Mouse (Mus musculus): ENCODE measurements around the gene Slf2. TPM values are rescaled to one million over a fixed set of nuclear protein-coding genes. Genes with fewer than 3 reads are reported as not detected.

Slf2 gene
- polyA plus RNA-seq, 1 experiment from 2014 or later, result 57.3 TPM

GRCm38 (mm10) chr19:44929663-44930062 lies 1.3 kb upstream of the Slf2 start:
- H3K9me3 ChIP-seq (replicated peaks; ENCODE audit: control insufficient read depth, low read length), result no peaks in the 10 kb centered on the region
- no peak for DNase-seq (ENCODE audit: low spot score)
- 42% methylated on average over 10 of the region's 10 CpGs for WGBS
- H3K4me3 ChIP-seq (ENCODE audit: low read depth, low read length), result no peak overlapping the region
- no peaks in the 10 kb centered on the region for H3K4me1 ChIP-seq (ENCODE audit: control insufficient read depth, insufficient read depth, low read length)
- H3K27me3 ChIP-seq (ENCODE audit: control insufficient read depth, insufficient read depth, low read length), result no peaks in the 10 kb centered on the region
- no peak for ATAC-seq (replicated peaks; ENCODE audit: insufficient number of reproducible peaks, low FRiP score, low TSS enrichment, low read depth)
- H3K36me3 ChIP-seq (replicated peaks; ENCODE audit: control insufficient read depth, insufficient read depth, low read depth, low read length), result no peaks in the 10 kb centered on the region
- H3K9ac ChIP-seq (replicated peaks; ENCODE audit: low read length), result no peak overlapping the region
- H3K27ac ChIP-seq (replicated peaks; ENCODE audit: low read depth, low read length), result no peak overlapping the region
- no peak overlapping the region; the same call in 1 of the 2 replicates for H3K4me2 ChIP-seq (ENCODE audit: low read depth, low read length)

GRCm38 (mm10) chr19:44930122-44930521 lies 829 bp upstream of the Slf2 start:
- peak overlapping the region; percentile 70 for H3K4me2 ChIP-seq (ENCODE audit: low read depth, low read length)
- H3K27ac ChIP-seq (replicated peaks; ENCODE audit: low read depth, low read length), result no peak overlapping the region
- no peaks in the 10 kb centered on the region for H3K4me1 ChIP-seq (ENCODE audit: control insufficient read depth, insufficient read depth, low read length)
- ATAC-seq (replicated peaks; ENCODE audit: insufficient number of reproducible peaks, low FRiP score, low TSS enrichment, low read depth) (no peak), DNase-seq (ENCODE audit: low spot score) (no peak)
- peak overlapping the region; percentile 99 for H3K4me3 ChIP-seq (ENCODE audit: low read depth, low read length)
- no peaks in the 10 kb centered on the region for H3K27me3 ChIP-seq (ENCODE audit: control insufficient read depth, insufficient read depth, low read length)
- H3K36me3 ChIP-seq (replicated peaks; ENCODE audit: control insufficient read depth, insufficient read depth, low read depth, low read length), result peaks cover 2% of the 10 kb centered on the region
- 26% methylated on average over 2 of the region's 2 CpGs for WGBS
- H3K9ac ChIP-seq (replicated peaks; ENCODE audit: low read length), result peak overlapping the region; percentile 90
- H3K9me3 ChIP-seq (replicated peaks; ENCODE audit: control insufficient read depth, low read length), result no peaks in the 10 kb centered on the region

GRCm38 (mm10) chr19:44931454-44931759 lies 456 bp downstream of the Slf2 start:
- peak; percentile 87 for ATAC-seq (replicated peaks; ENCODE audit: insufficient number of reproducible peaks, low FRiP score, low TSS enrichment, low read depth)
- 0% methylated on average over 15 of the region's 18 CpGs for WGBS

GRCm38 (mm10) chr19:44932051-44932450 lies 1.1 kb downstream of the Slf2 start:
- Histone ChIP-seq H3K9ac (replicated peaks; ENCODE audit: low read length) (no peak overlapping the region), H3K36me3 (replicated peaks; ENCODE audit: control insufficient read depth, insufficient read depth, low read depth, low read length) (peaks cover 5% of the 10 kb centered on the region), H3K4me1 (ENCODE audit: control insufficient read depth, insufficient read depth, low read length) (no peaks in the 10 kb centered on the region), H3K9me3 (replicated peaks; ENCODE audit: control insufficient read depth, low read length) (no peaks in the 10 kb centered on the region), H3K4me2 (ENCODE audit: low read depth, low read length) (peak overlapping the region; percentile 47), H3K27me3 (ENCODE audit: control insufficient read depth, insufficient read depth, low read length) (no peaks in the 10 kb centered on the region), H3K27ac (replicated peaks; ENCODE audit: low read depth, low read length) (no peak overlapping the region), H3K4me3 (ENCODE audit: low read depth, low read length) (peak overlapping the region; percentile 99)
- ATAC-seq (replicated peaks; ENCODE audit: insufficient number of reproducible peaks, low FRiP score, low TSS enrichment, low read depth) (no peak), DNase-seq (ENCODE audit: low spot score) (no peak)
- WGBS, result 60% methylated on average over 5 of the region's 5 CpGs

More at GRCm38 (mm10) chr19:44931454-44931759, 456 bp downstream of the Slf2 start:
- no peaks in the 10 kb centered on the region for H3K4me1 ChIP-seq (ENCODE audit: control insufficient read depth, insufficient read depth, low read length)
- no peaks in the 10 kb centered on the region for H3K9me3 ChIP-seq (replicated peaks; ENCODE audit: control insufficient read depth, low read length)
- H3K9ac ChIP-seq (replicated peaks; ENCODE audit: low read length), result peak overlapping the region; percentile 90
- peak overlapping the region; percentile 75 for H3K27ac ChIP-seq (replicated peaks; ENCODE audit: low read depth, low read length)
- peaks cover 5% of the 10 kb centered on the region for H3K36me3 ChIP-seq (replicated peaks; ENCODE audit: control insufficient read depth, insufficient read depth, low read depth, low read length)
- DNase-seq (ENCODE audit: low spot score), result peak; percentile 95
- H3K27me3 ChIP-seq (ENCODE audit: control insufficient read depth, insufficient read depth, low read length), result no peaks in the 10 kb centered on the region
- peak overlapping the region; percentile 57 for H3K4me2 ChIP-seq (ENCODE audit: low read depth, low read length)
- H3K4me3 ChIP-seq (ENCODE audit: low read depth, low read length), result peak overlapping the region; percentile 99

GRCm38 (mm10) chr19:44933136-44933535 lies 2.2 kb downstream of the Slf2 start:
- Histone ChIP-seq H3K27me3 (ENCODE audit: control insufficient read depth, insufficient read depth, low read length) (no peaks in the 10 kb centered on the region), H3K9me3 (replicated peaks; ENCODE audit: control insufficient read depth, low read length) (no peaks in the 10 kb centered on the region), H3K27ac (replicated peaks; ENCODE audit: low read depth, low read length) (no peak overlapping the region), H3K36me3 (replicated peaks; ENCODE audit: control insufficient read depth, insufficient read depth, low read depth, low read length) (peaks cover 5% of the 10 kb centered on the region), H3K4me1 (ENCODE audit: control insufficient read depth, insufficient read depth, low read length) (no peaks in the 10 kb centered on the region), H3K4me2 (ENCODE audit: low read depth, low read length) (no peak overlapping the region), H3K4me3 (ENCODE audit: low read depth, low read length) (no peak overlapping the region), H3K9ac (replicated peaks; ENCODE audit: low read length) (no peak overlapping the region)
- WGBS, result 91% methylated on average over 1 of the region's 1 CpGs
- DNase-seq (ENCODE audit: low spot score) (no peak), ATAC-seq (replicated peaks; ENCODE audit: insufficient number of reproducible peaks, low FRiP score, low TSS enrichment, low read depth) (no peak)

- H3K27me3 ChIP-seq (ENCODE audit: control insufficient read depth, insufficient read depth, low read length), result no peaks in the 10 kb centered on the region
- 97% methylated on average over 2 of the region's 2 CpGs for WGBS
- H3K4me1 ChIP-seq (ENCODE audit: control insufficient read depth, insufficient read depth, low read length), result no peaks in the 10 kb centered on the region
- no peaks in the 10 kb centered on the region for H3K9me3 ChIP-seq (replicated peaks; ENCODE audit: control insufficient read depth, low read length)
- peaks cover 7% of the 10 kb centered on the region for H3K36me3 ChIP-seq (replicated peaks; ENCODE audit: control insufficient read depth, insufficient read depth, low read depth, low read length)
- no peak overlapping the region for H3K9ac ChIP-seq (replicated peaks; ENCODE audit: low read length)
- DNase-seq (ENCODE audit: low spot score) (no peak), ATAC-seq (replicated peaks; ENCODE audit: insufficient number of reproducible peaks, low FRiP score, low TSS enrichment, low read depth) (no peak)
- no peak overlapping the region for H3K4me2 ChIP-seq (ENCODE audit: low read depth, low read length)
- no peak overlapping the region for H3K4me3 ChIP-seq (ENCODE audit: low read depth, low read length)
- no peak overlapping the region for H3K27ac ChIP-seq (replicated peaks; ENCODE audit: low read depth, low read length)
These were observed 28.7 kb downstream of the Slf2 start for GRCm38 (mm10) chr19:44959633-44960032.

GRCm38 (mm10) chr19:44965978-44966377 lies 35.0 kb downstream of the Slf2 start:
- WGBS, result 93% methylated on average over 1 of the region's 1 CpGs
- H3K4me3 ChIP-seq (ENCODE audit: low read depth, low read length), result no peak overlapping the region
- no peaks in the 10 kb centered on the region for H3K9me3 ChIP-seq (replicated peaks; ENCODE audit: control insufficient read depth, low read length)
- H3K4me1 ChIP-seq (ENCODE audit: control insufficient read depth, insufficient read depth, low read length), result no peaks in the 10 kb centered on the region
- H3K27me3 ChIP-seq (ENCODE audit: control insufficient read depth, insufficient read depth, low read length), result no peaks in the 10 kb centered on the region
- ATAC-seq (replicated peaks; ENCODE audit: insufficient number of reproducible peaks, low FRiP score, low TSS enrichment, low read depth) (no peak), DNase-seq (ENCODE audit: low spot score) (no peak)
- no peak overlapping the region for H3K27ac ChIP-seq (replicated peaks; ENCODE audit: low read depth, low read length)
- H3K36me3 ChIP-seq (replicated peaks; ENCODE audit: control insufficient read depth, insufficient read depth, low read depth, low read length), result peaks cover 26% of the 10 kb centered on the region
- H3K9ac ChIP-seq (replicated peaks; ENCODE audit: low read length), result no peak overlapping the region
- no peak overlapping the region for H3K4me2 ChIP-seq (ENCODE audit: low read depth, low read length)

- no peak overlapping the region for H3K4me3 ChIP-seq (ENCODE audit: low read depth, low read length)
- 89% methylated on average over 3 of the region's 3 CpGs for WGBS
- H3K36me3 ChIP-seq (replicated peaks; ENCODE audit: control insufficient read depth, insufficient read depth, low read depth, low read length), result peaks cover 29% of the 10 kb centered on the region
- H3K27me3 ChIP-seq (ENCODE audit: control insufficient read depth, insufficient read depth, low read length), result no peaks in the 10 kb centered on the region
- H3K4me1 ChIP-seq (ENCODE audit: control insufficient read depth, insufficient read depth, low read length), result no peaks in the 10 kb centered on the region
- no peak overlapping the region for H3K9ac ChIP-seq (replicated peaks; ENCODE audit: low read length)
- DNase-seq (ENCODE audit: low spot score) (no peak), ATAC-seq (replicated peaks; ENCODE audit: insufficient number of reproducible peaks, low FRiP score, low TSS enrichment, low read depth) (no peak)
- no peak overlapping the region for H3K27ac ChIP-seq (replicated peaks; ENCODE audit: low read depth, low read length)
- no peaks in the 10 kb centered on the region for H3K9me3 ChIP-seq (replicated peaks; ENCODE audit: control insufficient read depth, low read length)
- no peak overlapping the region for H3K4me2 ChIP-seq (ENCODE audit: low read depth, low read length)
These were observed 37.4 kb downstream of the Slf2 start for GRCm38 (mm10) chr19:44968329-44968728.

Data from embryonic facial prominence, embryonic 11.5 days (tissue).